Mouse (Mus musculus) liver, embryonic 12.5 days (tissue): ENCODE measurements around the gene Mrpl51. TPM values are rescaled to one million over a fixed set of nuclear protein-coding genes. Genes with fewer than 3 reads are reported as not detected.

Experiments used
- ATAC-seq: fragments of 200-750 bp; cut with Nextera tagmentation; 2 replicates; pipeline ENCODE4 v1.8.0; 2017; ENCODE audit warnings: moderate number of reproducible peaks, mild to moderate bottlenecking, moderate library complexity
- H3K27ac ChIP-seq: fragments of 300-500 bp; sonication (generic); 2 replicates; pipeline ENCODE4 v1.5.1; 2016; ENCODE audit warnings: mild to moderate bottlenecking
- H3K27me3 ChIP-seq: fragments of 300-500 bp; sonication (generic); replicated peaks from 2 replicates; pipeline ENCODE4 v1.6.1; 2016; ENCODE audit warnings: mild to moderate bottlenecking, moderate library complexity
- H3K36me3 ChIP-seq: fragments of 300-500 bp; sonication (generic); 2 replicates; pipeline ENCODE4 v1.6.1; 2016; ENCODE audit warnings: mild to moderate bottlenecking, moderate library complexity
- H3K4me1 ChIP-seq: fragments of 300-500 bp; sonication (generic); 2 replicates; pipeline ENCODE4 v1.6.1; 2016
- H3K4me2 ChIP-seq: fragments of 300-500 bp; sonication (generic); 2 replicates; pipeline ENCODE4 v1.6.1; 2016; ENCODE audit warnings: mild to moderate bottlenecking, moderate library complexity
- H3K4me3 ChIP-seq: fragments of 300-500 bp; sonication (generic); 2 replicates; pipeline ENCODE4 v1.5.1; 2016; ENCODE audit warnings: mild to moderate bottlenecking, moderate library complexity
- H3K9ac ChIP-seq: fragments of 300-500 bp; sonication (generic); 2 replicates; pipeline ENCODE4 v1.6.1; 2016; ENCODE audit warnings: mild to moderate bottlenecking, moderate library complexity
- H3K9me3 ChIP-seq: fragments of 300-500 bp; sonication (generic); replicated peaks from 2 replicates; pipeline ENCODE4 v1.6.1; 2016; ENCODE audit warnings: mild to moderate bottlenecking, moderate library complexity
- WGBS: fragments of 180-500 bp; shearing (Covaris S2); methylation state at CpG from one replicate; pipeline ENCODE4 v1.1.7; 2016; ENCODE audit not compliant: insufficient replicate concordance; 5-methylcytosine and 5-hydroxymethylcytosine counted together
- polyA plus RNA-seq: library from polyadenylated mRNA; unstranded; fragments of >200 nt; fragmentation: Nextera tagmentation; extraction: Ambion mirVana; gene quantifications from 2 replicates; pipeline ENCODE4 v1.2.1, GENCODE M21; 2016

Mrpl51 gene
- polyA plus RNA-seq, 1 experiment from 2014 or later, result 211 TPM

- Histone ChIP-seq H3K4me1 (peaks cover 85% of the 10 kb centered on the region), H3K36me3 (peaks cover 53% of the 10 kb centered on the region)
These were observed 42.0 kb upstream of the Mrpl51 start for GRCm38 (mm10) chr6:125149569-125149950.

GRCm38 (mm10) chr6:125152212-125153017, 39.2 kb upstream of the Mrpl51 start:
- Histone ChIP-seq H3K27ac (peak overlapping the region; percentile 41; the same call in 1 of the 2 replicates), H3K9ac (peak overlapping the region; percentile 40; the same call in 1 of the 2 replicates)

More at GRCm38 (mm10) chr6:125149569-125149950, 42.0 kb upstream of the Mrpl51 start:
- Histone ChIP-seq H3K27me3 (no peaks in the 10 kb centered on the region), H3K4me3 (no peak overlapping the region), H3K9ac (no peak overlapping the region), H3K9me3 (no peaks in the 10 kb centered on the region), H3K4me2 (0 out of 2 replicates have a peak overlapping the region, but pooled peaks have one; percentile 27), H3K27ac (0 out of 2 replicates have a peak overlapping the region, but pooled peaks have one; percentile 70)
- ATAC-seq, result no peak
- WGBS, result 75% methylated on average over 7 of the region's 7 CpGs

GRCm38 (mm10) chr6:125153018-125153389, 38.6 kb upstream of the Mrpl51 start:
- Histone ChIP-seq H3K27ac (peak overlapping the region; percentile 41; the same call in 1 of the 2 replicates), H3K4me3 (no peak overlapping the region), H3K27me3 (no peaks in the 10 kb centered on the region), H3K9me3 (no peaks in the 10 kb centered on the region), H3K9ac (peak overlapping the region; percentile 40; the same call in 1 of the 2 replicates), H3K4me2 (peak overlapping the region; percentile 38; the same call in 1 of the 2 replicates), H3K4me1 (peaks cover 84% of the 10 kb centered on the region), H3K36me3 (peaks cover 77% of the 10 kb centered on the region)
- ATAC-seq, result no peak; the same call in 1 of the 2 replicates
- WGBS, result 54% methylated on average over 5 of the region's 5 CpGs

More at GRCm38 (mm10) chr6:125152212-125153017, 39.2 kb upstream of the Mrpl51 start:
- Histone ChIP-seq H3K4me2 (peak overlapping the region; percentile 38), H3K9me3 (no peaks in the 10 kb centered on the region), H3K36me3 (peaks cover 71% of the 10 kb centered on the region), H3K27me3 (no peaks in the 10 kb centered on the region), H3K4me3 (peak overlapping the region; percentile 4; the same call in 1 of the 2 replicates), H3K4me1 (peaks cover 85% of the 10 kb centered on the region)
- ATAC-seq, result peak; percentile 55
- 23% methylated on average over 22 of the region's 22 CpGs for WGBS

- Histone ChIP-seq H3K4me1 (peaks cover 79% of the 10 kb centered on the region), H3K27ac (peak overlapping the region; percentile 10; the same call in 1 of the 2 replicates), H3K4me3 (no peak overlapping the region), H3K9ac (no peak overlapping the region), H3K27me3 (no peaks in the 10 kb centered on the region), H3K4me2 (no peak overlapping the region), H3K9me3 (no peaks in the 10 kb centered on the region), H3K36me3 (peaks cover 80% of the 10 kb centered on the region)
- no peak for ATAC-seq
- WGBS, result 73% methylated on average over 4 of the region's 4 CpGs
These were observed 37.9 kb upstream of the Mrpl51 start for GRCm38 (mm10) chr6:125153682-125154081.

GRCm38 (mm10) chr6:125154550-125154949, 37.1 kb upstream of the Mrpl51 start:
- no peaks in the 10 kb centered on the region for H3K27me3 ChIP-seq
- ATAC-seq, result no peak
- no peak overlapping the region for H3K4me3 ChIP-seq
- peaks cover 79% of the 10 kb centered on the region for H3K4me1 ChIP-seq
- H3K9me3 ChIP-seq, result no peaks in the 10 kb centered on the region
- H3K4me2 ChIP-seq, result no peak overlapping the region
- H3K27ac ChIP-seq, result no peak overlapping the region
- H3K36me3 ChIP-seq, result peaks cover 80% of the 10 kb centered on the region
- no peak overlapping the region for H3K9ac ChIP-seq

- Histone ChIP-seq H3K9me3 (no peaks in the 10 kb centered on the region), H3K4me3 (no peak overlapping the region), H3K36me3 (peaks cover 83% of the 10 kb centered on the region), H3K27ac (peak overlapping the region; percentile 14; the same call in 1 of the 2 replicates), H3K4me1 (peaks cover 83% of the 10 kb centered on the region), H3K27me3 (no peaks in the 10 kb centered on the region), H3K4me2 (no peak overlapping the region), H3K9ac (no peak overlapping the region)
- WGBS, result 53% methylated on average over 8 of the region's 8 CpGs
- peak; percentile 17; the same call in 1 of the 2 replicates for ATAC-seq
These were observed 36.3 kb upstream of the Mrpl51 start for GRCm38 (mm10) chr6:125155262-125155661.

- ATAC-seq, result no peak
- peaks cover 85% of the 10 kb centered on the region for H3K36me3 ChIP-seq
- no peak overlapping the region for H3K27ac ChIP-seq
- H3K4me3 ChIP-seq, result no peak overlapping the region
- H3K27me3 ChIP-seq, result no peaks in the 10 kb centered on the region
- H3K4me1 ChIP-seq, result peaks cover 90% of the 10 kb centered on the region
- H3K9ac ChIP-seq, result no peak overlapping the region
- H3K9me3 ChIP-seq, result no peaks in the 10 kb centered on the region
- 72% methylated on average over 3 of the region's 3 CpGs for WGBS
- no peak overlapping the region for H3K4me2 ChIP-seq
These were observed 35.1 kb upstream of the Mrpl51 start for GRCm38 (mm10) chr6:125156491-125156890.

- no peak for ATAC-seq
These were observed 34.5 kb upstream of the Mrpl51 start for GRCm38 (mm10) chr6:125156903-125157614.

GRCm38 (mm10) chr6:125158944-125159492, 32.6 kb upstream of the Mrpl51 start:
- H3K27ac ChIP-seq, result peak overlapping the region; percentile 75; the same call in 1 of the 2 replicates
- H3K9ac ChIP-seq, result no peak overlapping the region
- H3K36me3 ChIP-seq, result peaks cover 87% of the 10 kb centered on the region

More at GRCm38 (mm10) chr6:125156903-125157614, 34.5 kb upstream of the Mrpl51 start:
- H3K4me3 ChIP-seq, result no peak overlapping the region
- H3K27ac ChIP-seq, result no peak overlapping the region; the same call in 1 of the 2 replicates
- H3K36me3 ChIP-seq, result peaks cover 87% of the 10 kb centered on the region
- 74% methylated on average over 7 of the region's 7 CpGs for WGBS
- peaks cover 90% of the 10 kb centered on the region for H3K4me1 ChIP-seq
- H3K9me3 ChIP-seq, result no peaks in the 10 kb centered on the region
- no peaks in the 10 kb centered on the region for H3K27me3 ChIP-seq
- no peak overlapping the region for H3K9ac ChIP-seq
- no peak overlapping the region for H3K4me2 ChIP-seq

GRCm38 (mm10) chr6:125159773-125160557, 31.6 kb upstream of the Mrpl51 start:
- Histone ChIP-seq H3K9ac (no peak overlapping the region), H3K4me3 (no peak overlapping the region), H3K27ac (peak overlapping the region; percentile 75; the same call in 1 of the 2 replicates), H3K9me3 (no peaks in the 10 kb centered on the region), H3K36me3 (peaks cover 82% of the 10 kb centered on the region), H3K4me2 (peak overlapping the region; percentile 4), H3K27me3 (no peaks in the 10 kb centered on the region), H3K4me1 (peaks cover 87% of the 10 kb centered on the region)
- no peak for ATAC-seq
- whole genome bisulfite sequencing, result 68% methylated on average over 7 of the region's 7 CpGs

More at GRCm38 (mm10) chr6:125158944-125159492, 32.6 kb upstream of the Mrpl51 start:
- ATAC-seq, result no peak
- WGBS, result 81% methylated on average over 15 of the region's 15 CpGs
- Histone ChIP-seq H3K27me3 (no peaks in the 10 kb centered on the region), H3K9me3 (no peaks in the 10 kb centered on the region), H3K4me2 (no peak overlapping the region), H3K4me1 (peaks cover 90% of the 10 kb centered on the region), H3K4me3 (no peak overlapping the region)

GRCm38 (mm10) chr6:125160558-125160853, 31.1 kb upstream of the Mrpl51 start:
- WGBS, result 49% methylated on average over 10 of the region's 10 CpGs
- H3K36me3 ChIP-seq, result peaks cover 78% of the 10 kb centered on the region
- H3K27ac ChIP-seq, result peak overlapping the region; percentile 75
- H3K4me2 ChIP-seq, result peak overlapping the region; percentile 31
- H3K9me3 ChIP-seq, result no peaks in the 10 kb centered on the region
- H3K4me1 ChIP-seq, result peaks cover 82% of the 10 kb centered on the region
- no peaks in the 10 kb centered on the region for H3K27me3 ChIP-seq
- no peak overlapping the region for H3K9ac ChIP-seq
- no peak overlapping the region for H3K4me3 ChIP-seq
- ATAC-seq, result no peak
